Mouse (Mus musculus): ENCODE data around the gene BC055324. TPM values are rescaled to one million over a fixed set of nuclear protein-coding genes. Genes with fewer than 3 reads are reported as not detected.

Gene BC055324
- polyA plus RNA-seq, 1 experiment from 2014 or later = 46.6 TPM

DNA sequence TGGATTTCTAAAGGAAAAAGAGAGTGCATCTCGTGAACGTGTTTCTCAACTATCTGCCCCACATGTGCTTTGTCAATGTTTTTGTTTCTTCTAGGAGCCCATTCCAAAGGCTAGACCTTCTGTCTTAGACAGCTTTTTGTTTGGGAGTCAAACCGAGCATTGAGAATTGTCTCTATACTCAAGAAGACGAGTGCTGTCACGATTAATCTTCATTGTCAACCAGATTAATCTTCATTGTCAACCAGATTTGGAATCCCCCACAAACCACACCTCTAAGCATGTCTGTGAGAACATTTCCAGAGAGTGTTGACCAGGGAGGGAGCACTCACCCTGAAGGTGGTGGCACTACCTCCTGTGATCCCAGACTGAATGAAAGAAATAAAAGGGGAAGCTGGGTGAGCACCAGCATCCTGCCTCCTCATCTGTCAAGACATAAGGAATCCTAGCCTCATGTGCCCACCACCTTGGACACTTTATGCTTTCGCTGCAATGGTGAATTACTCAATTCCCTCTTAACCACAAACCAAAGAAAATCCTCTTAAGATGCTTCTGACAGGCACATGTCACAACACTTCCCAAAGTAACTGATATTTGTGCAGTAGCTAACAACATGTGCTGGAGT is 7.3 kb upstream of the BC055324 start:
- Histone ChIP-seq H3K36me3 (replicated peaks) (no peaks in the 10 kb centered on the region), H3K4me3 (no peak overlapping the region), H3K9me3 (no peaks in the 10 kb centered on the region), H3K27ac (replicated peaks) (no peak overlapping the region), H3K4me1 (no peaks in the 10 kb centered on the region), H3K27me3 (replicated peaks; ENCODE audit: low read depth, poor library complexity, severe bottlenecking) (no peaks in the 10 kb centered on the region)
- DNase-seq (ENCODE audit: low spot score) = no peak
- 63% methylated on average over 6 of the region's 6 CpGs for WGBS

DNA sequence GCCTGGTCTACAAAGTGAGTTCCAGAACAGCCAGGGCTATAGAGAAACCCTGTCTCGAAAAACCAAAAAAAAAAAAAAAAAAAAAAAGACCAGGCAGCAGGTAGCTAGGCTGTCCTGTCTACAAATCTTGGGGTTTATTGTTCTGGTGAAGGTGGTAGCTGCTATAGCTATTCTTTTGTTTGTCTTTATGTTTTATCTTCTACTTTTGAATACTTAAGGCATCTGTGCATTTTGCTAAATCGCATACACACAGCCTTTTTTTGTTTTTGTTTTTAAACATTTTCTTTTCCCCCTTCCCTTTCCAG is 965 bp upstream of the BC055324 start:
- Histone ChIP-seq H3K4me1 (peaks cover 6% of the 10 kb centered on the region), H3K9me3 (no peaks in the 10 kb centered on the region), H3K4me3 (peak overlapping the region; percentile 80), H3K27me3 (replicated peaks; ENCODE audit: low read depth, poor library complexity, severe bottlenecking) (no peaks in the 10 kb centered on the region), H3K36me3 (replicated peaks) (peaks cover 10% of the 10 kb centered on the region; the same call in 1 of the 2 replicates), H3K27ac (replicated peaks) (no peak overlapping the region)
- WGBS = 52% methylated on average over 2 of the region's 2 CpGs
- no peak for DNase-seq (ENCODE audit: low spot score)

DNA sequence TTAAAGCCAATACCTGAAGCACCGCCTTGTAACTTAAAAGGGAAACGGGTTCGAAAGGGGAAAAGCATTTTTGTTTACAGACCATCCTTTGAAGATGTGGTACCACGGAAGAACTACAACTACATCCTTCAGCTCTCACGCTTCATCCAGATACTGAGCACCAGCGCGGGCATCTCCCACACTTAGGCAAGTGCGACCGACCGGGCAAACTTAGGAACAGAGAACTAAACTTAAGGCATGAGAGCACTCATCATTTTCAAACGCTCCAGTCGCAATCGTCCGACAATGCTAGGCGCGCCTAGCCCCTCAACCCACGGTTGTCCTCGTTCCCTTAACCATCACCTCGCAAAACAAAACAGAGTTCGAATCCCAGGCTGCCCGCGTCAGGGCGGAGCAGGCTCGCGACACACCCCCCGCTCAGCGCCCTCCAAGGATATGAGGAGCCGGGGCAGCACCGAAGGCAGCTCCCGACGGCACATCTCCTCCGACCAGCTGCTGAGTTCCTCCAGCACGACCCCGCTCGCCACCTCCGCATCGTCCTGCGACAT is 349 bp downstream of the BC055324 start:
- WGBS = 1% methylated on average over 38 of the region's 38 CpGs
- Histone ChIP-seq H3K27me3 (replicated peaks; ENCODE audit: low read depth, poor library complexity, severe bottlenecking) (no peaks in the 10 kb centered on the region), H3K9me3 (no peaks in the 10 kb centered on the region), H3K4me3 (peak overlapping the region; percentile 80), H3K36me3 (replicated peaks) (peaks cover 10% of the 10 kb centered on the region; the same call in 1 of the 2 replicates), H3K4me1 (peaks cover 6% of the 10 kb centered on the region), H3K27ac (replicated peaks) (peak overlapping the region; percentile 91)
- no peak for DNase-seq (ENCODE audit: low spot score)

- WGBS = 90% methylated on average over 4 of the region's 4 CpGs
- DNase-seq (ENCODE audit: low spot score) = no peak
- Histone ChIP-seq H3K4me3 (no peak overlapping the region), H3K27ac (replicated peaks) (no peak overlapping the region), H3K9me3 (no peaks in the 10 kb centered on the region), H3K4me1 (peaks cover 6% of the 10 kb centered on the region), H3K27me3 (replicated peaks; ENCODE audit: low read depth, poor library complexity, severe bottlenecking) (no peaks in the 10 kb centered on the region), H3K36me3 (replicated peaks) (peaks cover 28% of the 10 kb centered on the region)
These were observed 2.2 kb downstream of the BC055324 start for GRCm38 (mm10) chr1:163992371-163992770.

DNA sequence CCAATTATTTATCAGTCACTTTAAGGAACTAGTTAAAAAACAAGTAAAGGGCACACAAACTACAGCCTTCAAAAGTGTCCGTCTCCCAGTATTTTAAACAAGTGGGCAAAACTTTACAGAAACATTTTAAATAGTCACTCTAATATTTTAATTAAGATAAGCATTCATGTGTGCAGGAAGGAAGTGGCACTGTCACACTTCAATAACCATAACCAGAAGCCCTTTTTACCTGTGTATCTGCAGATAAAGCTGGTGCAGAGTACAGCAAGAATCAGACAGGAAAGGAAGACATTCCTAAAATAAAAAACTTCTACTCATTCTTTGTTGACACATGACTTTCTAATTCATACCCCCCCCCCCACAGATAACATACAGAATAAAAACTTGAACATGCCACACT is 18.1 kb downstream of the BC055324 start:
- Histone ChIP-seq H3K36me3 (replicated peaks) (peaks cover 78% of the 10 kb centered on the region), H3K9me3 (no peaks in the 10 kb centered on the region), H3K4me1 (no peaks in the 10 kb centered on the region), H3K4me3 (no peak overlapping the region), H3K27ac (replicated peaks) (no peak overlapping the region), H3K27me3 (replicated peaks; ENCODE audit: low read depth, poor library complexity, severe bottlenecking) (no peaks in the 10 kb centered on the region)
- WGBS = 89% methylated on average over 1 of the region's 1 CpGs
- DNase-seq (ENCODE audit: low spot score) = no peak

GRCm38 (mm10) chr1:163975088-163975487 is 19.5 kb downstream of the BC055324 start:
- no peak overlapping the region for H3K4me3 ChIP-seq
- peaks cover 76% of the 10 kb centered on the region for H3K36me3 ChIP-seq (replicated peaks)
- DNase-seq (ENCODE audit: low spot score) = no peak
- no peaks in the 10 kb centered on the region for H3K9me3 ChIP-seq
- no peaks in the 10 kb centered on the region for H3K27me3 ChIP-seq (replicated peaks; ENCODE audit: low read depth, poor library complexity, severe bottlenecking)
- no peaks in the 10 kb centered on the region for H3K4me1 ChIP-seq
- 94% methylated on average over 2 of the region's 2 CpGs for WGBS
- no peak overlapping the region for H3K27ac ChIP-seq (replicated peaks)

GRCm38 (mm10) chr1:163974471-163974870 is 20.1 kb downstream of the BC055324 start:
- no peak for DNase-seq (ENCODE audit: low spot score)
- Histone ChIP-seq H3K4me3 (no peak overlapping the region), H3K27ac (replicated peaks) (no peak overlapping the region), H3K4me1 (no peaks in the 10 kb centered on the region), H3K9me3 (no peaks in the 10 kb centered on the region), H3K27me3 (replicated peaks; ENCODE audit: low read depth, poor library complexity, severe bottlenecking) (no peaks in the 10 kb centered on the region), H3K36me3 (replicated peaks) (peaks cover 76% of the 10 kb centered on the region)
- WGBS = 95% methylated on average over 1 of the region's 1 CpGs

GRCm38 (mm10) chr1:163964008-163964689 is 30.4 kb downstream of the BC055324 start:
- H3K4me1 ChIP-seq = no peaks in the 10 kb centered on the region
- DNase-seq (ENCODE audit: low spot score) = no peak
- WGBS = 91% methylated on average over 10 of the region's 10 CpGs
- no peaks in the 10 kb centered on the region for H3K27me3 ChIP-seq (replicated peaks; ENCODE audit: low read depth, poor library complexity, severe bottlenecking)
- H3K36me3 ChIP-seq (replicated peaks) = peaks cover 84% of the 10 kb centered on the region
- no peak overlapping the region for H3K27ac ChIP-seq (replicated peaks)
- no peaks in the 10 kb centered on the region for H3K9me3 ChIP-seq
- no peak overlapping the region for H3K4me3 ChIP-seq

- H3K27ac ChIP-seq (replicated peaks) = no peak overlapping the region
- no peaks in the 10 kb centered on the region for H3K4me1 ChIP-seq
- 90% methylated on average over 3 of the region's 3 CpGs for WGBS
- no peak overlapping the region for H3K4me3 ChIP-seq
- H3K9me3 ChIP-seq = no peaks in the 10 kb centered on the region
- peaks cover 91% of the 10 kb centered on the region for H3K36me3 ChIP-seq (replicated peaks)
- H3K27me3 ChIP-seq (replicated peaks; ENCODE audit: low read depth, poor library complexity, severe bottlenecking) = no peaks in the 10 kb centered on the region
- no peak for DNase-seq (ENCODE audit: low spot score)
These were observed 36.6 kb downstream of the BC055324 start for GRCm38 (mm10) chr1:163958036-163958435.

DNA sequence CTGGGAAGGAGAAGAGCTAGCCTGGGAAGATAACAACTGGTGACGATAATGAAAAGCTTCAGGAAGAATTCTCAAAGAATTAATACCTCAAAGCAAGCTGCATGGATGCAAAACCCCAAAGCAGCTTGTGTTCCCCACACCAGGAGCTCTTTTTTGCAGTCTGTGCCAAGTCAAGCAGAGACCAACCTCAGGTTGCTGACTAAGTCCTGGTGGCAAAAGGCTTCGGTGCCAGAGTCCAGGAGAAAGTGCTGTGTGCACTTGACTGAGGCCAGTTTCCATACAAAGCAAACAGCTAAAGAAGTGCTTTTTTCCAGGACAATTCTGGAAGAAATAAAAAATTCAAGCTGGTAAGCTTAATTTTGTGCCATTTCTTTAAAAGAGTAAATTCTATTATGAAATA is 41.2 kb downstream of the BC055324 start:
- Histone ChIP-seq H3K4me3 (no peak overlapping the region), H3K36me3 (replicated peaks) (peaks cover 99% of the 10 kb centered on the region), H3K27ac (replicated peaks) (no peak overlapping the region), H3K9me3 (no peaks in the 10 kb centered on the region), H3K27me3 (replicated peaks; ENCODE audit: low read depth, poor library complexity, severe bottlenecking) (no peaks in the 10 kb centered on the region), H3K4me1 (no peaks in the 10 kb centered on the region)
- WGBS = 94% methylated on average over 2 of the region's 2 CpGs
- DNase-seq (ENCODE audit: low spot score) = no peak

- Histone ChIP-seq H3K4me3 (no peak overlapping the region), H3K9me3 (no peaks in the 10 kb centered on the region), H3K36me3 (replicated peaks) (peaks cover 98% of the 10 kb centered on the region), H3K4me1 (no peaks in the 10 kb centered on the region), H3K27me3 (replicated peaks; ENCODE audit: low read depth, poor library complexity, severe bottlenecking) (no peaks in the 10 kb centered on the region), H3K27ac (replicated peaks) (no peak overlapping the region)
- DNase-seq (ENCODE audit: low spot score) = no peak
- WGBS = 65% methylated on average over 6 of the region's 6 CpGs
These were observed 52.5 kb downstream of the BC055324 start for GRCm38 (mm10) chr1:163942056-163942455.

DNA sequence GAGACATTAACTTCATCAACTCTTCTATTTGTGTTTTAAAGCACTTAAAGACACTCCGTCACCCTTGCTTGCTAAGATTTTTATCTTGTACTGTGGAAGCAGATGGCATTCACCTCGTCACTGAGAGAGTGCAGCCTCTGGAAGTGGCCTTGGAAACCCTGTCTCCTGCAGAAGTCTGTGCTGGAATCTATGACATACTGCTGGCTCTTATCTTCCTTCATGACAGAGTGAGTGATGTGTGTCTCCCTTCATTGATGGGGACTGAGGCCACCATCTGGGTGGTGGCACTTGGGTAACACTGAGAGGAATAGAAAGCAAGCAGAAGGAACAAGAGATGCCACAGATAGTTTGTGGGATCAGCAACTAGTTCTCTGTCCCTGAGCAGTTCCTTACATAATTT is 60.0 kb downstream of the BC055324 start:
- Histone ChIP-seq H3K27me3 (replicated peaks; ENCODE audit: low read depth, poor library complexity, severe bottlenecking) (no peaks in the 10 kb centered on the region), H3K36me3 (replicated peaks) (peaks cover 64% of the 10 kb centered on the region), H3K27ac (replicated peaks) (no peak overlapping the region), H3K9me3 (no peaks in the 10 kb centered on the region), H3K4me3 (no peak overlapping the region), H3K4me1 (peaks cover 14% of the 10 kb centered on the region)
- 85% methylated on average over 2 of the region's 2 CpGs for WGBS
- DNase-seq (ENCODE audit: low spot score) = no peak

- 83% methylated on average over 8 of the region's 8 CpGs for WGBS
- Histone ChIP-seq H3K27ac (replicated peaks) (no peak overlapping the region), H3K4me3 (no peak overlapping the region)
These were observed 62.8 kb downstream of the BC055324 start for GRCm38 (mm10) chr1:163931801-163932200.

More at GRCm38 (mm10) chr1:163931801-163932200, 62.8 kb downstream of the BC055324 start:
- H3K9me3 ChIP-seq = no peaks in the 10 kb centered on the region
- H3K27me3 ChIP-seq (replicated peaks; ENCODE audit: low read depth, poor library complexity, severe bottlenecking) = no peaks in the 10 kb centered on the region
- no peak for DNase-seq (ENCODE audit: low spot score)
- peaks cover 20% of the 10 kb centered on the region for H3K4me1 ChIP-seq
- peaks cover 38% of the 10 kb centered on the region for H3K36me3 ChIP-seq (replicated peaks)

Data from embryonic facial prominence, embryonic 10.5 days (tissue).